Mouse (Mus musculus): ENCODE results near the gene Mblac1.

DNA sequence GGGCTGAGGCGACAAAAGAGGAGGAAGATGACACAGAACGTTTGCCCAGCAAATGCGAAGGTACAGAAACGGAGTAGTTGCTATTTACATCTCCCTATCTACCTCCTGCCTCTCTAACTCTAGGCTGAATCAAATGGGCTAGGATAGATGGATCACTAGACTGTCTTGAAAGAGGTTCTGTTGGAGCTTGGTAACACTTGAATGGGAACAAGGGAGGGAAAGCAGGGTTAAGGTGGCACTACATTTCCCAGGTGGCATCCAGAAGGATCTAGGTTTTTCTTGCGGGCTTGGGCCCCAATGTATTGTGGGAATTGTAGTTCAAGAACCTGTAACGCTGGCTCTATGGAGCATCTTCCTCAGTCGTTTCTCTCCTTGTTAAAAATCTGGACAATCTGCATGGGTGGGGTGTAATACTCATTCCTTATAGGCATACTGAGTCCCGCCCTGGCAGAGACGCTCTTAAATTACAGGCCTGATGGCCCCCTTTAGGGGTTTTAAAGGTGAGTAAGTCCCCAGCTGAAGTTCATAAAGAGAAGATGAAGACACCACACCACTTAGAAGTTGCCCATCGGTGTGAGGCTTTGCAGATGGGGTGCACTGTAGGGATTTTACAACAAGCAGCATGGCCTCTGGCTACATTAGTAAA, 6.3 kb upstream of the Mblac1 start:
- no peak for TF ChIP-seq CTCF (IDR thresholded peaks at IDR 0.05; ENCODE audit: low read depth, low read length)
- TF ChIP-seq GATA1 (IDR thresholded peaks at IDR 0.05; ENCODE audit: borderline replicate concordance, low read length): no peak
- no peak for TF ChIP-seq TAL1 (conservative IDR thresholded peaks at IDR 0.05; ENCODE audit: low read depth, low read length)
- no peak for TF ChIP-seq POLR2AphosphoS5 (IDR thresholded peaks at IDR 0.05; ENCODE audit: insufficient replicate concordance, low read depth, low read length)
